In the genomic region with DNA sequence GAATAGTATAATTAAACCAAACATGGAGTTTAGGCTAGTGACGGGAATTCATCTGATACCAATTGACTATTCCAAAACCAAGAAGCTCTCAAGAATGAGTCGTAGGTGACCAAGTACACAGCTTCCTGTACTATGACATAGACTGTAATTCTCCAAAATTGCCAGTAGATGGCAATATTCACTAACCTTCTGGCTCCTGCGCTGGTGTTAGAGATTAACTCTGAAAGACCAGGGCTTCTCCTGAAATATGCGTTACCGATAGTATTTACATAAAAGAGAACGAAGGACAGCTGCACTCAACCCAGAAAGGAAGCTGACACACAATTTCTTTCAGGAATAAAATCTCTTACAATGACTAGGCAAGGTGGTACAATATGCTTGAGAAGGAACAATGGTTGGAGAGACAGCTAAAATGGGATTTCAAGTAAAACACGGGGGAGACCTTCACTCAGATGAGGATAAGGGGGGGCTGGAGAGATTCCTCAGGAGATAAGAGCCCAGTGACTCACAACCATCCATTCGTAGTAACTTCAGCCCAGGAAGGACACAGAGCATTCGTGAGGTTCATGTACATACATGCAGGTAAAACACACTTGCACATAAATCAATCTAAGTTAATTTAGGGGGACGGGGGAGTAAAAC, we compare ENCODE assay signal across 7 mouse cellular contexts. TPM values are rescaled to one million over a fixed set of nuclear protein-coding genes. Genes with fewer than 3 reads are reported as not detected.
A peak's percentile ranks its signal among the peaks of the same experiment; 100 is the strongest.
DNase-seq lines count a peak whose midpoint lies in the region; ATAC-seq and TF ChIP-seq lines count a peak whose summit lies in the region.

No protein-coding gene starts in this region.

- H3K27ac ChIP-seq in neural tube, embryonic 11.5 days (ENCODE audit: low read depth, low read length) = no peak overlapping the region
- H3K27ac ChIP-seq in forebrain, postnatal 0 days (ENCODE audit: low read depth, low read length) = no peak overlapping the region
- no peak overlapping the region for H3K27ac ChIP-seq in limb, embryonic 14.5 days (replicated peaks; ENCODE audit: low read depth, low read length)
- H3K27ac ChIP-seq in neural tube, embryonic 13.5 days (replicated peaks) = no peak overlapping the region

- peak; percentile 86 for TF ChIP-seq CTCF in forebrain, postnatal 0 days (IDR thresholded peaks at IDR 0.05; ENCODE audit: low read depth)

- DNase-seq in neural tube, embryonic 11.5 days (ENCODE audit: low spot score) = peak; percentile 24
- no peak for DNase-seq in neural tube, embryonic 10.5 days (ENCODE audit: extremely low spot score, low spot score)
- DNase-seq in adipocyte (ENCODE audit: low spot score) = peak; percentile 71
- DNase-seq in forebrain, postnatal 0 days = peak; percentile 76
- peak; percentile 83 for DNase-seq in limb, embryonic 14.5 days (ENCODE audit: low spot score)
- DNase-seq in testis, postnatal 10 days (ENCODE audit: low spot score) = no peak

- TF ChIP-seq POLR2A in limb, embryonic 14.5 days (IDR thresholded peaks at IDR 0.05; ENCODE audit: borderline replicate concordance, extremely low read depth, insufficient read depth, insufficient read length) = no peak

- H3K4me1 ChIP-seq in neural tube, embryonic 11.5 days (ENCODE audit: control insufficient read depth, insufficient read depth, low read length) = no peaks in the 10 kb centered on the region
- H3K4me1 ChIP-seq in forebrain, postnatal 0 days (ENCODE audit: insufficient read depth) = no peaks in the 10 kb centered on the region
- H3K4me1 ChIP-seq in limb, embryonic 14.5 days (ENCODE audit: control insufficient read depth, insufficient read depth, low read length) = no peaks in the 10 kb centered on the region
- H3K4me1 ChIP-seq in neural tube, embryonic 13.5 days (replicated peaks) = peaks cover 3% of the 10 kb centered on the region; the same call in 1 of the 2 replicates

- peak; percentile 82 for ATAC-seq in neural tube, embryonic 11.5 days (ENCODE audit: insufficient read depth, low FRiP score, low TSS enrichment)
- peak; percentile 93 for ATAC-seq in forebrain, postnatal 0 days
- ATAC-seq in limb, embryonic 14.5 days (ENCODE audit: low FRiP score, low read depth) = peak; percentile 76; the same call in 1 of the 2 replicates
- peak; percentile 92 for ATAC-seq in neural tube, embryonic 13.5 days (ENCODE audit: low read depth)

- peak overlapping the region; percentile 19; the same call in 1 of the 2 replicates for H3K4me2 ChIP-seq in neural tube, embryonic 11.5 days (ENCODE audit: low read depth)
- H3K4me2 ChIP-seq in forebrain, postnatal 0 days (ENCODE audit: low read depth) = peak overlapping the region; percentile 25; the same call in 1 of the 2 replicates
- H3K4me2 ChIP-seq in limb, embryonic 14.5 days (replicated peaks; ENCODE audit: low read depth, low read length, severe bottlenecking) = peak overlapping the region; percentile 25; the same call in 1 of the 2 replicates
- peak overlapping the region; percentile 41 for H3K4me2 ChIP-seq in neural tube, embryonic 13.5 days

- H3K9me3 ChIP-seq in neural tube, embryonic 11.5 days (ENCODE audit: control insufficient read depth, low read length) = no peaks in the 10 kb centered on the region
- no peaks in the 10 kb centered on the region for H3K9me3 ChIP-seq in forebrain, postnatal 0 days (ENCODE audit: low read length)
- H3K9me3 ChIP-seq in limb, embryonic 14.5 days (ENCODE audit: control insufficient read depth, low read length) = no peaks in the 10 kb centered on the region
- H3K9me3 ChIP-seq in neural tube, embryonic 13.5 days = no peaks in the 10 kb centered on the region

- 11% methylated on average over 10 of the region's 10 CpGs for WGBS in neural tube, embryonic 11.5 days
- 10% methylated on average over 10 of the region's 10 CpGs for WGBS in forebrain, postnatal 0 days
- 13% methylated on average over 10 of the region's 10 CpGs for WGBS in limb, embryonic 14.5 days
- 11% methylated on average over 10 of the region's 10 CpGs for WGBS in neural tube, embryonic 13.5 days

- H3K36me3 ChIP-seq in neural tube, embryonic 11.5 days (ENCODE audit: control insufficient read depth, insufficient read depth, low read length) = no peaks in the 10 kb centered on the region
- no peaks in the 10 kb centered on the region for H3K36me3 ChIP-seq in forebrain, postnatal 0 days (ENCODE audit: insufficient read depth)
- no peaks in the 10 kb centered on the region for H3K36me3 ChIP-seq in limb, embryonic 14.5 days (ENCODE audit: control insufficient read depth, insufficient read depth, low read length)
- H3K36me3 ChIP-seq in neural tube, embryonic 13.5 days = no peaks in the 10 kb centered on the region

- H3K27me3 ChIP-seq in neural tube, embryonic 11.5 days (ENCODE audit: control insufficient read depth, insufficient read depth, low read length) = no peaks in the 10 kb centered on the region
- H3K27me3 ChIP-seq in forebrain, postnatal 0 days (ENCODE audit: insufficient read depth, low read length) = no peaks in the 10 kb centered on the region; the same call in 1 of the 2 replicates
- H3K27me3 ChIP-seq in limb, embryonic 14.5 days (ENCODE audit: control insufficient read depth, insufficient read depth, low read length) = no peaks in the 10 kb centered on the region
- no peaks in the 10 kb centered on the region for H3K27me3 ChIP-seq in neural tube, embryonic 13.5 days

- H3K9ac ChIP-seq in neural tube, embryonic 11.5 days (ENCODE audit: low read length) = no peak overlapping the region
- no peak overlapping the region for H3K9ac ChIP-seq in forebrain, postnatal 0 days
- H3K9ac ChIP-seq in limb, embryonic 14.5 days (ENCODE audit: low read depth, low read length, severe bottlenecking) = no peak overlapping the region
- H3K9ac ChIP-seq in neural tube, embryonic 13.5 days = no peak overlapping the region

- H3K4me3 ChIP-seq in neural tube, embryonic 11.5 days (ENCODE audit: low read depth, low read length) = no peak overlapping the region
- H3K4me3 ChIP-seq in forebrain, postnatal 0 days (ENCODE audit: low read depth, low read length) = no peak overlapping the region; the same call in 1 of the 2 replicates
- H3K4me3 ChIP-seq in limb, embryonic 14.5 days (replicated peaks; ENCODE audit: low read length) = no peak overlapping the region
- no peak overlapping the region for H3K4me3 ChIP-seq in neural tube, embryonic 13.5 days

RNA-seq across cellular contexts. Expression of gene Rptn, which starts 31.4 kb away (rescaled TPM):
- not detected in 2 replicates for polyA plus RNA-seq in neural tube, embryonic 11.5 days (2014; fragmentation: Nextera tagmentation; extraction: Ambion mirVana)
- not detected in 2 replicates for total RNA-seq in forebrain, postnatal 0 days (2014; rRNA removed)
- polyA plus RNA-seq in forebrain, postnatal 0 days (2015; fragmentation: Nextera tagmentation; extraction: Ambion mirVana) = not detected in 2 replicates
- polyA plus RNA-seq in limb, embryonic 14.5 days (2012; rRNA removed) = not detected in 2 replicates
- not detected in 2 replicates for polyA plus RNA-seq in limb, embryonic 14.5 days (2014; fragmentation: Nextera tagmentation; extraction: Ambion mirVana)
- polyA plus RNA-seq in neural tube, embryonic 13.5 days (2015; fragmentation: Nextera tagmentation; extraction: Ambion mirVana) = not detected in 2 replicates

RNA-seq across cellular contexts. Expression of gene Hrnr, which starts 42.5 kb away (rescaled TPM):
- polyA plus RNA-seq in neural tube, embryonic 11.5 days (2014; fragmentation: Nextera tagmentation; extraction: Ambion mirVana) = not detected in 2 replicates
- not detected in 2 replicates for total RNA-seq in forebrain, postnatal 0 days (2014; rRNA removed)
- polyA plus RNA-seq in forebrain, postnatal 0 days (2015; fragmentation: Nextera tagmentation; extraction: Ambion mirVana) = not detected in 2 replicates
- 0.14 and 0.23 TPM in 2 replicates for polyA plus RNA-seq in limb, embryonic 14.5 days (2012; rRNA removed)
- polyA plus RNA-seq in limb, embryonic 14.5 days (2014; fragmentation: Nextera tagmentation; extraction: Ambion mirVana) = 0.55 and 1.4 TPM in 2 replicates
- polyA plus RNA-seq in neural tube, embryonic 13.5 days (2015; fragmentation: Nextera tagmentation; extraction: Ambion mirVana) = not detected in 2 replicates

Comparison
In these comparisons a context has a peak if more than half of its experiments do, and no peak if none do; other contexts are left out.
1. DNase-seq: peak in neural tube, embryonic 11.5 days (single experiment), adipocyte (single experiment), forebrain, postnatal 0 days (single experiment) and limb, embryonic 14.5 days (single experiment); none in neural tube, embryonic 10.5 days (single experiment) and testis, postnatal 10 days (single experiment).
2. Peak in every context shown above with its lines, with median percentiles within 50 percentile points of each other: ATAC-seq and H3K4me2 ChIP-seq.